Mouse (Mus musculus): ENCODE results near the gene Emp3.

DNA sequence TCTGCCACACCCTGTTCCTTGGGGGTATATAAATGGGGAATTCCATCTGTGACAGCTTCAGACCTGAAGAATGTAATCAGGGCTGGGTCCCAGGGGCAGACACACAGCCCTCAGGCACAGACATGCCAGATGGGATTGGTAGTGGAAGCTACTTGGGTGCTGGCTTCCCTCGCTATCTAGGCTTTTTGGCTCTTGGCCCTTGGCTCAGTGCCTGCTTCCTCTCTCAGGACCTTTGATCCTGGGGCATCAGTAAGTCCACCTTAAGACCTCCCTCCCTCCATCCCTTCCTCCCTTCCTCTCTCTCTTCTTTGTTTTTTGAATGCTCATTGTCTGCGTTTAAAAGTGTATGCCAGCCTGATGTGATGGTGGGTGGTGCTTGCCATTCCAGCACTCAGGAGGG, 18.6 kb upstream of the Emp3 start:
- no peak for TF ChIP-seq GATA1 (IDR thresholded peaks at IDR 0.05; ENCODE audit: borderline replicate concordance, low read length)
- TF ChIP-seq FLI1 (IDR thresholded peaks at IDR 0.05; ENCODE audit: low read length), result no peak

Measured in megakaryocyte, embryonic 14.5 days (primary cell).